Mouse (Mus musculus): ENCODE measurements around the gene Kcng4.

Kcng4 gene

DNA sequence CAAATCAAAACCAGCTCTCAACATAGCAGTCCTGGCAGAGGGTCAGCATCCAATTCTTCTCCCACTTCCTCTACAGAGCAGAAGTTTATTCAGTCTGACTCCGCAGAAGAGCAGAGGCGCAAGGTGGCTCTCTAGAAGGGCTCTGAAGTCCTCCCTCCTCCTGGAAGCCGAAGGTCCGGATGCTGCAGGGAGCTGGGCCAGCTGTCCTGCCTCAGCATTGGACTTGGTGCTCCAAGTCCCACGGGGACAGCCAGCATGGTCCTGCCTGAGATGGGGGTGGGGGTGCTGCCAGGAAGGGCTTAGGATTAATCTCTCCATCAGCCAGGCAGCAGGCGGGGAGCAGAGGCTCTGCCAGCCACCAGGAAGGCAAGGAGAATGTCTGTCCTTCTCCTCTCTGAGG is at the start of gene Kcng4:
Gene Kcng4 (minus strand): TSS at position 303 of the 400 bp plus-strand sequence.
- DNase-seq: no peak

DNA sequence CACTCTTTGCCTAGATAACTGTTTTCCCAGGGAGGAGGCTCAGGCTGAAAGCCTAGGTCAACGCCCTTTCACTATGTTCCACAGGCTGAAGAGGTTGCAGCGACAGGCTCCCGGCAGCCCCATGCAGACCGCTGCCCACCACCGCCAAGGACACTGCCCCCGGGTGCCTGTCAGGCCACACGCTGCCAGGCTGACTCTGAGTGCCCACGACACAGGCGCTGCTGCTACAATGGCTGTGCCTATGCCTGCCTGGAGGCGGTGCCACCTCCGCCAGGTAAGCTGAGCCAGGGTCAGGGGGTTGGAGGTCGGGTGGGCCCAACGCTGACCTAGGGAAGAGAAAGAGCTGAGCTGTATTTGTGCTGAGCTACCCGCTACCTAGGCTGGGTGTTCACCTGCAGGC is 43.7 kb upstream of the Kcng4 start:
- no peak for DNase-seq

DNA sequence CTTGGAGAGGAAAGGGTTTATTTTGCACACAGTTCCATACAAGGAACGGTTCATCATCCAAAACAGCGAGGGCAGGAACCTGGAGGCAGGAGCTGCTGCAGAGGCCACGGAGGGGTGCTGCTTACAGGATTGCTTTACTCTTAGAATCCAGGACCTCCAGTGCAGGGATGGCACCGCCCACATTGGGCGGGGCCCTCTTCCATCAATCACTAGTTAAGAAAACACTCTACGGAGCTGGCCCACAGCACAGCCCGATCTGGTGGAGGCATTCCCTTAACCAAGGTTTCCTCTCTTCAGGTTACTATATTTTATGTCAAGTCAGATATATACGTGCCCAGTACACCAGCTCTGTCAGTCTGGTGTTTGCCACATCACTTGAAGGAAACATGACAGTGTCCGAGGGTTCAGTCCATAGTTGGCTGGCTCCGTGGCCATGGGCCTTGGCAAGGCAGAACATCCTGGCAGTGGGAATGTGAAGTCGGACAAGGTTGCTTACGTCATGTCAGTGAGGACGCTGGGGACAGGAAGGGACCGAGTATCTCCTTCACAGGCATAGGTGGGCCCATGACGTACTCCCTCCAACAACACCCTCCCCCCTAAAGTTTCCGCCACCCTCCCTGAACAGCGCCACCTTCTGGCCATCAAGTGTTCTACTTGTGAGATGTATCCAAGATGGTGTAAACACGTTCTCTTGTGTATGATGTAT is 42.8 kb upstream of the Kcng4 start:
- no peak for DNase-seq

DNA sequence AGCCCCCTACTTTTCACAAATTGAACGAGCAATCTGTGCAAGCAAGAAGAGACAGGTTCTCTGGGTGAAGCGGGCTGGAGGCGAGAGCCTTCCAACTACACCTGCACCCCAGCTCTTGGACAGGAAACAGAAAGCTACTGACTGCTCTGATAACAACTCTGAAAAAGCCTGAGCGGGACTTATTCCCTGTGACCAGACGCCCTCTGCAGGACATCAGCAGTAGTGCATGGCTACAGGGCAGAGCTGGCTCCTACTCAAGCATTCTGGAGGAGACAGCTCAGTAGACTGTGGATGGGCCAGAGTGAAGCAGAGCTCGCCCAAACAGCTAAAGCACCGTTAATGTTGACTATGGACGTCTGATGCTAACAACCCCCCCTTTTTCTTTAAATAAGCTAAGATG is 40.9 kb upstream of the Kcng4 start:
- peak; percentile 84 for DNase-seq

DNA sequence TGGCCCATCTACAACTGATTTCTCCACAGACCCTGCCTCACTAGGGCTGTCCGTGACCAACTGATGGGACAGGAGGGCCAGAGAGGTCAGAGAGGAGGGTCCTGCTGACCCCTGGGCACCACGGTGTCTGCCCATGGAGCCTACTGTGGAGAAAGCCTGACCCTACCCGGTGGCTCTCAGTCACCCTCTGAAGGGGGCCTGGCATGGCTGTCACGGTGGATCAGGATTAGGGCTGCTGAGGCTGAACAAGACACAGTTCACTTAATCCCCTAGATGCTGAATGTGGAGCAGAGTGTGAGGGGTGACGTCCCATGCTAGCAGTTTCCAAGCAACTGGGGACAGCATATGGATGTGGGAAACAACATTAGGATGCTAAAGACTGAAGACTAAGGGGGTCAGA is 40.0 kb upstream of the Kcng4 start:
- no peak for DNase-seq

DNA sequence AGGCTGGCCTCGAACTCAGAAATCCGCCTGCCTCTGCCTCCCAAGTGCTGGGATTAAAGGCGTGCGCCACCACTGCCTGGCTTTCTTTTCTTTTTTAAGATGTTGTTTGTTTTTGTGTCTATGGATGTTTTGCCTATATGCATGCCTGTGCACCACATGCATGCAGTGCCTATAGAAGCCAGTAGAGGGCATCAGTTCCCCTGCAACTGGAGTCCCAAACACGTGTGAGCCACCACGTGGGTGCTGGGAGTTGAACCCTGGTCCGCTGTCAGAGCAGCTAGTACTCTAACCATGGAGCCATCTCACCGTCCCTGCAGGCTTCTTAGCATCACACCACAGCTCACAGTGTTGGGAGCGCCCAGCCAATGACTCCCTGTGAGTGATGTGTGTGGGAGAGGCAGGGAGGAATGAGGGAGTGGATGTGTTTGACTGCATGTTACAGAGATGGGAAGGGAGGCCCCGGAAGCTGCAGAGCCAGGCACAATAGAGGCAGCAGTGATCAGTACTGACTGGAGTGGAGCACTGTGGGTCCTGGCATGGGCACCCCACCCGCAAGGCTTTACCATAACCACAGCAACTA is 38.6 kb upstream of the Kcng4 start:
- DNase-seq: no peak

DNA sequence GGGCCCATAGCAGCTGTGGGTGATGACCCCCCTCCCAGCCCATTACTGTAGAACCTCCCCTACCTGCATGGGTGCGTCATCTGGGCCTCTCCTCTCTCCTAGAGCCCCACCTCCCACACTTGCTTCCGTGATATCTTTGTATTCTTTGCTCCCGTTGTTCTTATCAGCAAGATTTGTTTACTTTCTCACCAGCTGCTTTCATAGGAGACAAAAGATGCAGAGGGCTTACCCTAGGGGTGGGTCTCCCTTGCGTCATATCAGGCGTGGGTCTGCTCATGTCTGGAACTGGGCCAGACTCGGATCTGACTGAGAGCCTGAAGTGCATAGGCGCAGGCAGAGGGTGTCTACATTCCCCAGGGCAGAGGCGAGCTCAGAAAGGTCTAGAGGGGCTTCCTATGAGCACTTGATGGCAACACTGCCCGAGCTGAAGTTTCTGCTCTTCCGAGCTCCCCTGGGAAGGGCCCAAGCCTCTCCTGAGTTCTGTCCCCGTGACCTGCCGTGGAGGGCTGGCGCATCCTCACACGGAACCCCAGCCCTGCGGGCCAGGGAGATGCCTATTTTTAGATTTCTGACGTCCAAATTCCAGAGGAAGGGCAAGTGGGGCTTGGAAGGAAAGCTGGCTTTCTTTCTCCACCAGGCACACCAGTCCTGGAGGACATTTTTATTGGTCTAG is 35.1 kb upstream of the Kcng4 start:
- no peak for DNase-seq

DNA sequence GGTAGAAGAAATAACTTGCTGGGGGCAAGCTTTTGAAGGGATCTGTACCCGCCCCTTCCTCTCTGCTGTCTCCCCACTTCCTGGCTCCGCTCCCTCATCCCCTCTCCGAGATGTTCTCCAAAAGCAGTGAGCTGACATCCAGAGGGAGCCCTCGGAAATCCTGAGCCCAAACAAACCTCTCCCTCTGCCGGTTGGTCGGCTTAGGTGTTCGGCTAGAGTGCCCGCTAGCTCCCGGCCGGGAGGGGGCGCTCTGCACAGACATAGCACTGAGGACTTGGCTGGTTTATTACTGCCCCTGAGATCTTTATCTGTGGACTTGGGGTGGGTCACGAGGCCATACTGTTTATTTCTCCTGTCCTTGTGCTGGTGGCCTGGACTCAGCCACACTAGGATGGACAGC is 33.8 kb upstream of the Kcng4 start:
- DNase-seq: no peak

DNA sequence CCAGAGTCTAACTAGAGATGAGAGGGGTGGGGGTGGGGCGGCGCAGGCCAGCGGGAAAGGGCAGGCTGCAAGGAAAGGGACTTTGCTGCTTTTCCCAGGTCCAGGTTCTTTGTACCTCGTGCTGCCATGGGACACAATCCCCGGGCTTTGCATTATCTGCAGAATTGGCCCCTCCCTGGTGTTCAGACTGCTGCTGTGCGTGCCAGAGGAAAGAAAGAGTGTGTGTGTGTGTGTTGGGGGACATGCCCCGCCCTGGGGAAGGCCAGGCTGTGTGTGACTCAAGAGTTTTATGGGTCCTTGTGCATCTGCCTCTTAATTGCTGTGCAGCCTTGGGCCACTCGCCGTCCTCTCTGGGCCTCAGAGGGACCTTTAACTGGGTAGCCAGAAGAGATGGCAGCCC is 33.0 kb upstream of the Kcng4 start:
- DNase-seq: no peak

DNA sequence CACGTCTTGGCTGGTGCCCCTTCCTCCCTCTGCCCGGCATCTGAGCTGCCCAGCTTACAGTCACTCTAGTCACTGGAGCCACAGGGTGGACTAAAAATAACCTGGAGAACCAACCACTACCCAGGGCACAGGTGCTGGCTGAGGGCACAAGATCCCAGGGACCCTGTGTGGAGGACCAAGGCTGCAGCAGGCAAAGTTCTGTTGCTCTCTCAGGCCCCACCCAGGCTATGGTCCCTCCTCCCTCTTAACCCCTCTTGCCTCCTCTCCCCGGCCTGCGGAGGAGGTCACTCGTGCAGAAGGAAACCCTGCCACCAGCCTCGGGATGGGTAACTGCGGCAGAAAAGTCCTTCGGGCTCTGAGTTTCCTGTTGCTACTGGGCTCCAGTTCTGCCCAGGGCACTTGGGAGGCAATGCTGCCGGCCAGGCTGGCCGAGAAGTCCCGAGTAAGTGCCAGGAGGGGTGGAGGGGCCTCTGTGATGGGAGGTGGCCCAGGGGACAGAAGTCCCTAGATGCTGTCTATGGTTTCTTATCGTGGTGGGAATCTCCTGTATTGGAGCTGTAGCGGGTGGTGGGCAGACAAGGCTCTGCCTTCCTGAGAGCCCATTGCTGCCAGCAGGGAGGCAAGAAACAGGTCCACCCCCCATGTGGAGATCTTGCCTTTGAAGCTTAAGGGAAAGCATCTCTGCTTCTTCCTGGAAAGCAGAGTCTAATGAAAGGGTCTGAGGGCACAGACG is 30.9 kb upstream of the Kcng4 start, which contains the start of gene Wfdc1:
Gene Wfdc1 (plus strand): TSS at position 147 of the 733 bp plus-strand sequence.
- DNase-seq: no peak

DNA sequence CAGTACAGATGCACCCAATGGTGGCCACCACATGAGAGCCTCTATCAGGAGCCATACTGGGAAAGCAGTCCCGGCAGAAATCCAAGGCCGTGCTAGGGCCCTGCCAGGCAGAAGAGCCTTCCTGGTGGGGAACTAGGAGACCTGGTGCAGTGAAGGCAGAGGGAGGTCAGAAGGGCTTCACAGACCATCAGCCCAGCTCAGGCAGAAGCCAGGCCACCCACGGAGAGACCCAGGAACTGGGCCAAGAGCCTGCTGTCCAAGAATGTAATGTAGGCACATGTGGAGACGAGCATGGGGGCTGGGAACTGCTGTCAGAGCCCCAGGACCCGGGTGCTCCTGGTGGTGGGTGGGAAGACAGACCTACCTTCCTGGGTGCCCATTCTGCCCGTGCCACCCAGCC is 29.8 kb upstream of the Kcng4 start:
- no peak for DNase-seq

DNA sequence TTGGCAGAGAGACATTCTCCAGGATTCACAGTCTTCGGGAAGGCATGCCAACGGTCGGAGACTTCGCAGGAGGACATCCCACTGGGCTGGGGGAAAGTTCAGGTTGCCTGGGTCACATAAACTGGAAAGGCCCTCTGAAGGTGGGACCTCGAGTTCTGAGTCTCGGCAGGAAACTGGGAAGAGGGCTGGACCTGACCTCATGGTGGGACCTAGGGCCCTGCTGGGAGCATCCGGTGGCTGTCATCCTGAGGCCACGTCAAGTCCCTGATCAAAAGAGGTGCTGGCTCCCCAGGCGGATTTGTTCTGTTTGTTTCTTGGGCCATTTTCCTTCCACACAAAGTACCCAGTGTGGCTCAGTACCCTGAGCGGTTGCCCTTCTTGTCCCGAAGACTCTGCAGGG is 28.0 kb upstream of the Kcng4 start:
- DNase-seq: no peak

DNA sequence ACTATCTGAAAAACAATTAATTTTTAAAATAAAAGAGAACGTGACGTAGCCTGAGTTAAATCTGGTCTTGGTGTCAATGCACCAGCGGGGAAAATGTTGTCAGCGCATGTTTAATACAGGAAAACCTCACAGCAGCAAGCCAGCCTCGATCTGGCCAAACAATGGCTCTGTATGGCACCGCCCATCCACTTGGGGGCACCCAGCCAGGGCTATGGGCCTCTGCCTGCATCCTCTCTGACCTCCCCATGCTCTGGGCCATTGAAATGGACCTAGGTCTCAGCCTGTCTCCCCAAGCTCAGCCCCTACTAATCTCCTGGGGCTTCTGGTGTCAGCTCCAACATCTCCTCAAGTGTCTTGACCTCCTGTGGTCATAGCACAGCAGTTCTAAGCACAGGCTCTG is 26.4 kb upstream of the Kcng4 start:
- DNase-seq: no peak

DNA sequence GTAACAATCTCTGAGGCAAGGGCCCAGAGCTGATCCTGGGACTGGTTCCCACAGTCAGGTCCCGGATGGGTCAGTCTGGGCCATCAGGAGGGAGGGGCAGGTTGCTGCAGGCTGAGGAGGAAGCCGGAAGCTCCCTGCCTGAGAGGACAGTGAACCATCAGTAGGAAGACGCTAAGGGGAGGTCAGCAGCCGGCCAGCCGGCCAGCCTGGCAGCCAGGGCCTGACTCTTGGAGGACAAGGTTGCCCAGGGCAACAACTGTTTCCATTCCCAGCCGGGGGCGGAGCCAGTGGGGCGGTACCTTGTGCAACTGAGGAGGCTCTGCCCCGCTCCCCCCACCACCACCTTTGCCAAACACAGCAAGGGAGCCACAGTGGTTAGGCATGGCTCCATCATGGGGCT is 25.6 kb upstream of the Kcng4 start:
- no peak for DNase-seq

DNA sequence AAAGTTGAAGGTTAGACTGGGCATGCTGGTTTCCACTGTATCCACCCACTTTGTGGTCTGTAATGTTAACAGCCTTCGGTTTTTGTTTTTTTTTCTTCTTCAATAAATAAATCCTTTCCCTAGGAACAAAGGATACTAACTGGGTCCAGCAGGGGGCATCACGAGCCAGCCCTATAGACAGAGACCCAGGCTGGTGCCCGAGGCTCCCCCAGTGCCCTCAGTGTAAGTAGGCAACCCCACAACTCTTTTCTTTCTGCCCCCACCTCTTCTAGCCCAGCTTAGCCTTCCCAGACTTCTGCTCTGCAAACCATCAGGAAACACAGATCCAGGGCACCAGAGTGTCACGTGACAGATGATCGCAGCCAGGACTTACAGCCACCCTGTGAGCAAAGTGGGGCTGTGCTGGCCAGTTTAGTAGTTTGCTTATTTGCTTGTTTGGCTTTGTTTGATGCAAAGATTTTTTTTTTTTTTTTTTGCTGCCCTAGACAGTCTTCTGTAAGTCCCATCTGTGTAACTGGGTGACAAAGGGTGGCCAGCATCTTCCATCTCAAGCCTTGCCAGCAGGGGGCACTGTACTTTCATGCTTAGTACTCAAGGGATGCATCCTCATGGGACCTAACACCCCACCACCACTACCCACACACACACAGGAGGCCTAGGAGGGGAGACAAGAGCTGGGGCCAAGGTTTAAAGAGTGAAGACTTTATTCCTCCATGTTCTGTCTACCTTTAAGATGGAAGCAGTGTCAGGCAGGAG is 21.4 kb upstream of the Kcng4 start:
- no peak for DNase-seq

DNA sequence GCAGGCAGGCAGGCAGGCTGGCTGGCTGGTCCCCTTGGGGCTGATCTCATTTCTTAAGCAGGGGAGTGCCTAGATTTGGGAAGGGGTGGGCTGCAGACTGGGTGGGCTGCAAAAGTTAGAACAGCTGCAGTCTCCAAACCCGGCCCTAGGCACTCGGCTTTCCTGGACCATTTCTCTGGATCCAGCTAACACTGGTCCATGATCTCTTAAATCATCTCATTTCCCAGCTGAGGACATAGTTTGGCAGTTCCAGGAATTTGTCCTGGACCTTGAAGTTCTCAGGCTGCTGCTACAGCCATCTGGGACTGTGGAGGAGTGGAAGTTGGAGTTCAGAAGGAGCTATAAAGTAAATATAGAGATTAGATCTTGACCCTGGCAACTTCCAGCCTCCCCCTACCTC is 15.8 kb upstream of the Kcng4 start:
- DNase-seq: no peak

DNA sequence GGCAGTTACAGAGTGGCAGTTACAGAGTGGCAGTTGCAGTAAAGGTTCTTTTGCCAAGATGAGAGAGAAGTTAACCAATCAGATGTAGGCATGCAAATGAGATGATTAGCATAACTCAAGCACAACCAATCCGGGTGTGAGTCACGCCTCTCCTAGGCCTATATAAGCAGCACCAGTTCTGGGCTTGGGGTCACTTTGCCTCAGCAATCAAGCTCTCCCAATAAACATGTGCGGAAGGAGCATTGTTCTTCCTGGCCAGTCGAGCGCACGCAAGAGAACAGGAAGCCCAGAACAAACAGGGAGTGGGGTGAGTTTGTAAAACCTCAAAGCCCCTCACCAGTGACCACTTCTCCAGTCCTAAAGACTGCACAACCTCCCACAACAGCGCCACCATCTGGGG is 11.4 kb upstream of the Kcng4 start:
- DNase-seq: no peak

DNA sequence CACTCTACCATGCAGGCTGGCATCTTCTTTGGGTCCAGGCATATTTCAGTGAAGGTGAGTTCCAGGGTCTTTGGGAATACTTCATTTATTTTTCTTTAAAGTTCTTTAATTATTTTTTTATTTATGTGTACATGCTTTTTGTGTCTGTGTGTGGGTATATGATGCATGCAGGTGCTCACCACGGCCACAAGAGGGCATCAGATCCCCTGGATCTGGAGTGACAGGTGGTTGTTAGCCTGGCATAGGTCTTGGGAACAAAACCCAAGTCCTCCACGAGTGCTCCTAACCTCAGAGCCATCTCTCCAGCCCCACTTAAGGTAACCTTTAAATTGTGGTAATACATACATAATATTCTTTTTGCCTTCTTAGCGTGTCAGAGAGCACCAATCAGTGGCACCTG is 10.7 kb upstream of the Kcng4 start:
- no peak for DNase-seq

DNA sequence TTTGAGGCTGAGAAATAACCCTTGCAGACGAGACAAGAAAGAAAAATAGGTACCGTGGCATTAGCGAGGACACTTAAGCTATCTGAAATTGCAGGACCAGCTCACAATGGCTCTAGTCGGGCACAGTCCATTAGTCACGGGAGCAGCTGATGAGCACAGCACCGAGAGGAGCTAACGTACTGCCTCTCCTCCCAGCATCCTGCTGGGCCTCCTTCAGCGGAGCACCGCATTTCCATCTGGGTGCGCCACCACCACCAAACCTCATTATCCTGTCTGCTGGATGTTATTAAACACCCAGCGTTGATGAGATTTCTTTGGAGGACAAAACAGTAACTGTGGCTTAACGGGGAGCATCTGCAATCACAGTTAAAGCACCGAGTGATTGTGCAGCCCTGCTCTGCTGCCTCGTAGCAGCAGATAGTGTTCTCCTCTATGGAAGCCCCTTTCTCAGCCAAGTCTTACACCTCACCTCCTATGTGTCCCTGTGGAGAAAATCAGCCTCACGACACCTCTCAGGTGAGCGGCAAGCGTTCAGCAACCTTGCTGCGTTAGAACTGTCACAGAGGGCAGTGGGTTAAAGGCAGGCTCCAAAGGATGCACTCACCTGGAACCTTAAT is 9.6 kb upstream of the Kcng4 start:
- no peak for DNase-seq

DNA sequence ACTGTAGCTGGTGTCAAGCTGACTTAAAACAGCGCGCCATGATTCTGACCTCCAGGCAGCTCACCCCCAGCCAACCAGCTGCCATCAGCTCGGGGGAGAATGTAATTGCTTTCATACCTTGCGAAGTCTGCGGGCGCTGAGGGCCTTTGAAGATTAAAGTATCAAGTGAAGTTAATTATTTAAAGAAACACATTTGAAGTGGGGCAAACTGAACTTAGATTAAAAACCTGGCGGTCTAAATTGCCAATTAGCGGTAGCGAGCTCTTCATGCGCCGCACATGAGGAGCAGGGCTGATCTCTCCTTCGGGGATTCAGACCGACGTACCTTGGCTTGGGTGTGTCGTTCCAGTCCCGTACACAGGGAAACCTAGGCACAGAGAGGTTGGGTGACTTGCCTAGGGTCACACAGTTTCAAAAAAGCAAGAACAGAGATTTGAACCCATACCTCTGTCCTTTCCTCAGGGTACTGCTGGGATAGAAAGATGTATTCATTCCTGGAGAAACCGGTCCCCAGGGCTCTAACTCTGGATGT is 9.0 kb upstream of the Kcng4 start:
- no peak for DNase-seq

DNA sequence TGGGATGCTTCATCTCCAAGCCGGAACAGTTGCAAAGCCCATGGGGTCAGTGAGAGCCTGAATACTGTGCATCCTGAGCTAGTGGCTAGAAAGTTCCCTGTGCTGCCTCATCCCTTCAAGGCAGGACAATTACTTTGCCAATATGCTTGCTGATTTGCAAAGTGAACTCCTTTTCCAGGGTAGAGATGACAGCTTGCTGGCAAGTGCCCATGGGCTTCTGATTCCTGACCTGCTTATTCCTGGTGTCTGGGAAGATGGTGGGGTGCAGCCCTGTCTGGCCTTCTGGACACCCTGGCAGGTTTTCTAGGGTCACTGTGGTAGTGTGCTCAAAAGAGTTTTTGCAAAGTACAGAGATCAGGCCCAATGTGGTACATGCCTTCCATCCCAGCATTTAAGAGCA is 7.5 kb upstream of the Kcng4 start:
- DNase-seq: no peak

DNA sequence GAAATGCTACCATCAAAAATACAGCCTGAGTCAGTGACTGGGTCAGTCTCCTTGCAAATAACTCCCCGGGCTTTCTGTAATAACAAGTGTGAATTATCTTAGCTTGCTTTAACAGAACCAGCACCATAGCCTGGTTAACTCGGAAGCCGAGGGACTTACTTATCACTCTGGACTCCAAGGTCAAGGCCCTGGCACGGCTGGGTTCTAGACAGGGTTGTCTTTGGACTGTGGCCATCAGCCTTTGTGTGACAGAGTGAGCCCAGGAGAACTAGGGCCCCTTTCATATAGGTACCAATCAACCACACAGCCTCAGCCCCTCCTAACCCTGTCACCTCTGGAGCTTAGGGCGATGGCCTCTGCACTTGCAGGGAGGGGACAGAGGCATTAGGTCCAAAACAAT is 5.6 kb upstream of the Kcng4 start:
- no peak for DNase-seq

All from cerebellum, adult 8-10 months (tissue).